Mouse (Mus musculus) liver, postnatal 0 days (tissue): Measurements from ENCODE around the gene Stat3. TPM values are rescaled to one million over a fixed set of nuclear protein-coding genes. Genes with fewer than 3 reads are reported as not detected.
A peak's percentile ranks its signal among the peaks of the same experiment; 100 is the strongest.

Experiments
- ATAC-seq: fragments of 200-750 bp; cut with Nextera tagmentation; 2 replicates; pipeline ENCODE4 v1.8.0; 2017; ENCODE audit warnings: mild to moderate bottlenecking, moderate library complexity
- DNase-seq: peaks from one replicate; pipeline ENCODE4 v3.0.0-alpha.2; 2016
- H3K27ac ChIP-seq: fragments of 300-500 bp; sonication (generic); 2 replicates; pipeline ENCODE4 v1.5.1; 2014; ENCODE audit warnings: antibody characterized with exemption, moderate library complexity, mild to moderate bottlenecking, low read depth
- H3K27me3 ChIP-seq: fragments of 300-500 bp; sonication (generic); 2 replicates; pipeline ENCODE4 v1.6.1; 2014; ENCODE audit warnings: low read length, control low read depth, mixed read lengths; ENCODE audit not compliant: insufficient read depth
- H3K36me3 ChIP-seq: fragments of 300-500 bp; sonication (generic); replicated peaks from 2 replicates; pipeline ENCODE4 v1.6.1; 2014; ENCODE audit warnings: mild to moderate bottlenecking, control low read depth, low read length, moderate library complexity, mixed read lengths; ENCODE audit not compliant: insufficient read depth
- H3K4me1 ChIP-seq: fragments of 300-500 bp; sonication (generic); 2 replicates; pipeline ENCODE4 v1.6.1; 2014; ENCODE audit warnings: antibody characterized with exemption, mild to moderate bottlenecking, control low read depth; ENCODE audit not compliant: insufficient read depth
- H3K4me2 ChIP-seq: fragments of 300-500 bp; sonication (generic); 2 replicates; pipeline ENCODE4 v1.6.1; 2014; ENCODE audit warnings: low read depth, mild to moderate bottlenecking, low read length, moderate library complexity, mixed read lengths
- H3K4me3 ChIP-seq: fragments of 300-500 bp; sonication (generic); 2 replicates; pipeline ENCODE4 v1.5.1; 2014; ENCODE audit warnings: low read depth, low read length
- H3K9ac ChIP-seq: fragments of 300-500 bp; sonication (generic); replicated peaks from 2 replicates; pipeline ENCODE4 v1.6.1; 2014; ENCODE audit warnings: mild to moderate bottlenecking, moderate library complexity
- H3K9me3 ChIP-seq: fragments of 300-500 bp; sonication (generic); 2 replicates; pipeline ENCODE4 v1.6.1; 2016; ENCODE audit warnings: mild to moderate bottlenecking, control low read depth, low read length, mixed read lengths
- CTCF ChIP-seq: sonication (generic); IDR thresholded peaks from 2 replicates; pipeline ENCODE4 v1.5.1; 2016; ENCODE audit warnings: antibody characterized with exemption, low read depth
- EP300 ChIP-seq: IDR thresholded peaks from 2 replicates; pipeline ENCODE4 v1.6.1; 2016; ENCODE audit warnings: antibody characterized with exemption, low read depth, mild to moderate bottlenecking
- WGBS: fragments of 180-500 bp; shearing (Covaris S2); extraction: QIAGEN DNeasy Blood & Tissue Kit; methylation state at CpG from one replicate; pipeline ENCODE4 v1.1.7; 2014; ENCODE audit not compliant: insufficient replicate concordance; 5-methylcytosine and 5-hydroxymethylcytosine counted together
- polyA plus RNA-seq: library from polyadenylated mRNA; unstranded; fragments of >200 nt; fragmentation: Nextera tagmentation; extraction: Ambion mirVana; gene quantifications from 2 replicates; pipeline ENCODE4 v1.2.1, GENCODE M21; 2015

Stat3 gene
- polyA plus RNA-seq, 1 experiment from 2014 or later = 53.7 TPM

GRCm38 (mm10) chr11:100847572-100847971 is 91.8 kb downstream of the Stat3 start:
- DNase-seq (no peak), ATAC-seq (no peak)
- H3K4me3 ChIP-seq = no peak overlapping the region
- H3K36me3 ChIP-seq = 0 out of 2 replicates have a peak, but pooled peaks cover 3% of the 10 kb centered on the region
- H3K27me3 ChIP-seq = no peaks in the 10 kb centered on the region
- WGBS = 75% methylated on average over 4 of the region's 4 CpGs
- no peaks in the 10 kb centered on the region for H3K9me3 ChIP-seq
- H3K27ac ChIP-seq = peak overlapping the region; percentile 92; the same call in 1 of the 2 replicates
- H3K4me1 ChIP-seq = peaks cover 47% of the 10 kb centered on the region
- no peak for TF ChIP-seq EP300
- no peak for TF ChIP-seq CTCF
- H3K9ac ChIP-seq = no peak overlapping the region
- peak overlapping the region; percentile 85 for H3K4me2 ChIP-seq

DNA sequence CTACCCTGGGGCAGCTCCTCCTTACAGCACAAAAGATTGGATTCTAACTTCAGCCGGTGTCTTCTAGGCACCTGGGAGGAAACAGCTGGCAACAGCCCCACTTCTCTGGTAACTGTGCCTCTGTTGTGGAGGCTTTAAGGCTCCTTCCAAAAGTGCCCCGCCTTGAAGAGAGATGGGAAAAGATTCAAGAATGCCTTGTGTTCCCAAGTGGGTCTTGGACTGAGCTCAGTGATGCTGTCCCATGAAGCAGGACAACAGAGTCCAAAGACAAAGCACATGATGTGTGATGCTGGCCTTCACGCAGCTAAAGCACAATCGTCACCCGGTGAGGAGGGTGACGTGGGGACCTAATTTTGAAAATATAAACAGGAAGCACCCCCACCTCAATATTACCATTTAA is 93.5 kb downstream of the Stat3 start:
- no peak for ATAC-seq
- no peak for DNase-seq
- Histone ChIP-seq H3K9me3 (no peaks in the 10 kb centered on the region), H3K4me3 (no peak overlapping the region), H3K4me2 (no peak overlapping the region), H3K27me3 (no peaks in the 10 kb centered on the region), H3K27ac (no peak overlapping the region), H3K9ac (no peak overlapping the region), H3K36me3 (0 out of 2 replicates have a peak, but pooled peaks cover 3% of the 10 kb centered on the region), H3K4me1 (peaks cover 43% of the 10 kb centered on the region)
- TF ChIP-seq CTCF (no peak), EP300 (no peak)
- WGBS = 72% methylated on average over 6 of the region's 6 CpGs

DNA sequence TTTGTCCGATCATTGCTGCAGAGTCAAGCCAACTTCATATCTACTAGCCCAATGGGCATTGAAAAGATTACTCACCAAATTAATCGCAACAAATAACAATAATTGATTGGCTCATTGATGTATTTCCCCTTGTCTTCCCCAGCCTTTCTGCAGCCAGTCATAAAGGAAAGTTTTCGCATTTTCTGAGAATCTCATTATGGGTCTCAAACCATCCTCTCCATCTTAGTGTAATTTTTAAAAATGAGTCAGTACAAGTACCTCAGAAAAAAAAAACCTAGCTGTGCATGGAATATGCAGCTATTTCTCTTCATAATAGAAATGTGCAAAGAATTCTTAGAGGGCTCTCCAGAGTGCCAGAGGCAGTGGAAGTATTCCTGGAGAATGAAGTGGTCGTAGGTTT is 95.2 kb downstream of the Stat3 start:
- H3K4me1 ChIP-seq = peaks cover 41% of the 10 kb centered on the region
- H3K36me3 ChIP-seq = 0 out of 2 replicates have a peak, but pooled peaks cover 3% of the 10 kb centered on the region
- DNase-seq (no peak), ATAC-seq (no peak)
- no peak overlapping the region for H3K27ac ChIP-seq
- H3K9ac ChIP-seq = no peak overlapping the region
- 85% methylated on average over 4 of the region's 4 CpGs for WGBS
- H3K4me2 ChIP-seq = no peak overlapping the region
- H3K27me3 ChIP-seq = no peaks in the 10 kb centered on the region
- H3K9me3 ChIP-seq = no peaks in the 10 kb centered on the region
- no peak for TF ChIP-seq CTCF
- no peak overlapping the region for H3K4me3 ChIP-seq

GRCm38 (mm10) chr11:100843070-100843669 is 96.2 kb downstream of the Stat3 start:
- Histone ChIP-seq H3K4me3 (no peak overlapping the region), H3K4me2 (no peak overlapping the region), H3K27me3 (no peaks in the 10 kb centered on the region), H3K9ac (no peak overlapping the region), H3K36me3 (0 out of 2 replicates have a peak, but pooled peaks cover 3% of the 10 kb centered on the region), H3K27ac (no peak overlapping the region; the same call in 1 of the 2 replicates), H3K9me3 (no peaks in the 10 kb centered on the region), H3K4me1 (peaks cover 34% of the 10 kb centered on the region)
- TF ChIP-seq EP300 = no peak
- no peak for TF ChIP-seq CTCF
- no peak for DNase-seq
- no peak for ATAC-seq
- WGBS = 79% methylated on average over 8 of the region's 8 CpGs

DNA sequence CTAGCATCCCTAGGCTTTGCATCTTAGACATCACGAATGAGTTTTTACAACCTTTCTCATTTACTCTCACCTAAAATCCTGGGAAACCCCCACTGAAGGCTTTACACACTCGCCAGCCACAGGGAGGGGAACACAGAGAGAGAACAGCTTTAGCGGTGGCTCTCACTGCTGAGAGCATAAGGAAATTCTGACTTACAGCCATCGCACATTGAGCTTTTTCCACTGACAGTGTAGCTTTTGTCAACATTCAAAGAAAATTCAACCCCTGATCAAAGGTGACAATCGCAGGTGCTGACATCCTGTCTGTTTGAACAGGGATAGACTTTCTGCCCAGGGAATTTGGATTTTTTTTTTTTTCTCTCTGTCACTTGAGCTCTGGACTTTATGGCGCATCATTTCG is 97.3 kb downstream of the Stat3 start:
- TF ChIP-seq CTCF (no peak), EP300 (no peak)
- 67% methylated on average over 7 of the region's 7 CpGs for WGBS
- Histone ChIP-seq H3K9ac (no peak overlapping the region), H3K4me1 (peaks cover 24% of the 10 kb centered on the region), H3K4me3 (no peak overlapping the region), H3K27me3 (no peaks in the 10 kb centered on the region), H3K9me3 (no peaks in the 10 kb centered on the region; the same call in 1 of the 2 replicates), H3K27ac (peak overlapping the region; percentile 74), H3K4me2 (peak overlapping the region; percentile 16; the same call in 1 of the 2 replicates), H3K36me3 (0 out of 2 replicates have a peak, but pooled peaks cover 3% of the 10 kb centered on the region)
- ATAC-seq (peak; percentile 48), DNase-seq (no peak)

DNA sequence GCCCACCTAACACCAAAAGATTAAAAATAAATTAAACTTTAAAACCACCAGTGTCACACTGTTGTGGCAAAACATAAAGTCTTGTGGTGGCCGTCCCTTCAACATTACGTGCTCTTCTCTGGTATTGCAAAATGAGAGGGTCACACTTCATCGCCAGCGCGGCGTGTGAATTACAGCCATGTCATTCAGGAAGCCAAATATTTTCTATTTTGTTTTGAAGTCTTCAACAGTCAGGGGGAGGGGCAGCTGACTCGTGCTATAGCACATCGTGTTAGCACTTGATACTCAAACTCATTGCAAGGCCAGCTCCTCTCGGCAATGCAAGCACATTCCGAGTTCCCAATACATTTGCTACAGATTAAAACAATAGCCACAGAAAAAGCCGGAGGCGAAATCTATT is 98.5 kb downstream of the Stat3 start:
- no peak overlapping the region; the same call in 1 of the 2 replicates for H3K9ac ChIP-seq
- no peaks in the 10 kb centered on the region for H3K27me3 ChIP-seq
- peak overlapping the region; percentile 29 for H3K4me2 ChIP-seq
- no peak for TF ChIP-seq CTCF
- TF ChIP-seq EP300 = no peak
- H3K9me3 ChIP-seq = no peaks in the 10 kb centered on the region; the same call in 1 of the 2 replicates
- H3K4me1 ChIP-seq = peaks cover 20% of the 10 kb centered on the region
- ATAC-seq (peak; percentile 66), DNase-seq (peak; percentile 56)
- H3K36me3 ChIP-seq = 0 out of 2 replicates have a peak, but pooled peaks cover 3% of the 10 kb centered on the region
- peak overlapping the region; percentile 74 for H3K27ac ChIP-seq
- 18% methylated on average over 12 of the region's 12 CpGs for WGBS
- no peak overlapping the region for H3K4me3 ChIP-seq
